Mouse (Mus musculus) lung, embryonic 14.5 days (tissue): ENCODE measurements around the gene Hoxc5. TPM values are rescaled to one million over a fixed set of nuclear protein-coding genes. Genes with fewer than 3 reads are reported as not detected.

Experiments
- ATAC-seq: fragments of 200-750 bp; cut with Nextera tagmentation; 2 replicates; pipeline ENCODE4 v1.8.0; 2017; ENCODE audit warnings: mild to moderate bottlenecking, moderate TSS enrichment, moderate library complexity; ENCODE audit not compliant: insufficient read depth
- DNase-seq: peaks from one replicate; pipeline ENCODE4 v3.0.0-alpha.2; 2015
- H3K27ac ChIP-seq: fragments of 300-500 bp; sonication (generic); 2 replicates; pipeline ENCODE4 v1.5.1; 2014; ENCODE audit warnings: low read depth, mild to moderate bottlenecking, moderate library complexity
- H3K27me3 ChIP-seq: fragments of 300-500 bp; sonication (generic); 2 replicates; pipeline ENCODE4 v1.6.1; 2014; ENCODE audit warnings: low read length, control low read depth; ENCODE audit not compliant: insufficient read depth
- H3K36me3 ChIP-seq: fragments of 300-500 bp; sonication (generic); 2 replicates; pipeline ENCODE4 v1.6.1; 2014; ENCODE audit warnings: control low read depth; ENCODE audit not compliant: insufficient read depth
- H3K4me1 ChIP-seq: fragments of 300-500 bp; sonication (generic); 2 replicates; pipeline ENCODE4 v1.6.1; 2014; ENCODE audit warnings: antibody characterized with exemption, control low read depth; ENCODE audit not compliant: insufficient read depth
- H3K4me2 ChIP-seq: fragments of 300-500 bp; sonication (generic); 2 replicates; pipeline ENCODE4 v1.6.1; 2014; ENCODE audit warnings: mild to moderate bottlenecking
- H3K4me3 ChIP-seq: fragments of 300-500 bp; sonication (generic); 2 replicates; pipeline ENCODE4 v1.5.1; 2014; ENCODE audit warnings: low read depth, low read length
- H3K9ac ChIP-seq: fragments of 300-500 bp; sonication (generic); 2 replicates; pipeline ENCODE4 v1.6.1; 2014
- H3K9me3 ChIP-seq: fragments of 300-500 bp; sonication (generic); 2 replicates; pipeline ENCODE4 v1.6.1; 2016; ENCODE audit warnings: low read depth, low read length, control low read depth
- CTCF ChIP-seq: IDR thresholded peaks from 2 replicates; pipeline ENCODE4 v1.5.1; 2016; ENCODE audit warnings: antibody characterized with exemption, low read depth
- WGBS: fragments of 180-500 bp; shearing (Covaris S2); extraction: QIAGEN DNeasy Blood & Tissue Kit; methylation state at CpG from one replicate; pipeline ENCODE4 v1.1.7; 2014; 5-methylcytosine and 5-hydroxymethylcytosine counted together
- polyA plus RNA-seq: library from polyadenylated mRNA; unstranded; fragments of >200 nt; fragmentation: Nextera tagmentation; extraction: Ambion mirVana; gene quantifications from 2 replicates; pipeline ENCODE4 v1.2.1, GENCODE M21; 2014

Gene Hoxc5
- polyA plus RNA-seq, 1 experiment from 2014 or later = 0.62 TPM

DNA sequence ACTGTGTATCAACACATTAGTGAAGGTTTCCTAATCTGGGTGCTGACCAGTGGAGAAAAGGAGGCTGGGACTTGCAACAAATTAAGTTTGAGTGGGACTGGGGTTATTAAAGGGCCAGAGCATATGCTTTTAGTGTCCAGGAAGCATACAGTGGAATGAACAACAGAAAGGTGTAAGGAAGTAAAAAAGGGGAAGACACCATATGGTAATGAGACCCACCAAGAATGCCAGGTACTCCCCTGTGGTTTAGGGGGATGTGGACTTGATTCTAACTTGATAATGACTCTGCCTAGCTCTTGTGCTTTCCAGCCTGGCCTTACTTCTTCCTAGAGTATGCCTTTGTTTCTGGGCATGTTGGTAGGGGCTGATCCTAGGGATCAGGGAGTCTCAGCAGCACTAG is 86.0 kb downstream of the Hoxc5 start:
- H3K4me1 ChIP-seq = no peaks in the 10 kb centered on the region
- H3K9ac ChIP-seq = no peak overlapping the region
- no peaks in the 10 kb centered on the region for H3K36me3 ChIP-seq
- DNase-seq (no peak), ATAC-seq (no peak)
- peaks cover 28% of the 10 kb centered on the region for H3K27me3 ChIP-seq
- no peak overlapping the region for H3K27ac ChIP-seq
- H3K4me3 ChIP-seq = no peak overlapping the region
- no peak overlapping the region for H3K4me2 ChIP-seq
- TF ChIP-seq CTCF = no peak
- H3K9me3 ChIP-seq = no peaks in the 10 kb centered on the region

DNA sequence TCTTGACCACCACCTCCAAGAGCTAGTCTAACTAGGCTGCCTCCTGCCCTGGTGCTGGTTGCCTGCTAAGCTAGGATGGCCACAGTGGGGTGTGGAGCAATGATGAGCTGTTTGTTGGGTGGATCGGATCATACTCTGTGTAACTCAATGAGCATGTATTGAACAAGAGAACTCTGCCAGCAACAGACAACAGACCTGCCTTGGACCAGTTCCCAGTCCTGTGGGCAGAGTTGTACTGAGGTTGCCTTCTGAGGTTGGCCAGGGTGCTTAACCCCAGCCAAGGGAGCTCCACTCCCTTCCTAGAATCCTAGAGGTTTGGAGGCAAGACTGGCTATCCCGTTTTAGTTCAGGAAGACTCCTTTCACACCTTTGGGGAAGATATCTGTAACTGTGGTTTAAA is 89.2 kb downstream of the Hoxc5 start:
- ATAC-seq (no peak), DNase-seq (no peak)
- Histone ChIP-seq H3K27ac (no peak overlapping the region), H3K4me1 (peaks cover 4% of the 10 kb centered on the region; the same call in 1 of the 2 replicates), H3K27me3 (peaks cover 54% of the 10 kb centered on the region), H3K36me3 (no peaks in the 10 kb centered on the region), H3K4me2 (no peak overlapping the region), H3K9me3 (no peaks in the 10 kb centered on the region), H3K9ac (no peak overlapping the region), H3K4me3 (no peak overlapping the region)
- no peak for TF ChIP-seq CTCF
- WGBS = 50% methylated on average over 2 of the region's 2 CpGs

DNA sequence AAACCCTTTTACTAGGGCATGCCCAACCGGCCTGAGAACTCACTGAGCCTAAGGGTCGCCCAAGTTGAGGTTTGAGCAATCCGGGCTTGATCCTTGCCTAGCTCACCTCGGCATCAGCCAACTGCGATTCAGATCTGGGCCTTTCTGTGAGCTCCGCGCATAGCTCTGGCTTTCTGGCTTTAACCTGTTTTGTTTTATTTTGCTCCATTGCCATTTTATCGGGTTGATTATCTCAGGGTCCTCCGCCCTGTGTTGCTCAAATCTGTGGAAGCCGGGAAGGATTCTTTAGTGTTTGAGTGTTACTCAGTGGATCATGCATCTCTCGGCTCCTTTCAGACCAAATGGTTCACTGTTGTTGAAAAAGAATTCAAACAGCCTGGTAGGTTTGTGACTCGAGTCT is 91.5 kb downstream of the Hoxc5 start:
- H3K27ac ChIP-seq = no peak overlapping the region
- no peak for TF ChIP-seq CTCF
- DNase-seq (no peak), ATAC-seq (no peak)
- H3K4me3 ChIP-seq = no peak overlapping the region
- peaks cover 66% of the 10 kb centered on the region for H3K27me3 ChIP-seq
- H3K36me3 ChIP-seq = no peaks in the 10 kb centered on the region
- no peaks in the 10 kb centered on the region for H3K9me3 ChIP-seq
- no peak overlapping the region for H3K9ac ChIP-seq
- 23% methylated on average over 12 of the region's 12 CpGs for WGBS
- H3K4me2 ChIP-seq = peak overlapping the region; percentile 55
- H3K4me1 ChIP-seq = peaks cover 5% of the 10 kb centered on the region; the same call in 1 of the 2 replicates

DNA sequence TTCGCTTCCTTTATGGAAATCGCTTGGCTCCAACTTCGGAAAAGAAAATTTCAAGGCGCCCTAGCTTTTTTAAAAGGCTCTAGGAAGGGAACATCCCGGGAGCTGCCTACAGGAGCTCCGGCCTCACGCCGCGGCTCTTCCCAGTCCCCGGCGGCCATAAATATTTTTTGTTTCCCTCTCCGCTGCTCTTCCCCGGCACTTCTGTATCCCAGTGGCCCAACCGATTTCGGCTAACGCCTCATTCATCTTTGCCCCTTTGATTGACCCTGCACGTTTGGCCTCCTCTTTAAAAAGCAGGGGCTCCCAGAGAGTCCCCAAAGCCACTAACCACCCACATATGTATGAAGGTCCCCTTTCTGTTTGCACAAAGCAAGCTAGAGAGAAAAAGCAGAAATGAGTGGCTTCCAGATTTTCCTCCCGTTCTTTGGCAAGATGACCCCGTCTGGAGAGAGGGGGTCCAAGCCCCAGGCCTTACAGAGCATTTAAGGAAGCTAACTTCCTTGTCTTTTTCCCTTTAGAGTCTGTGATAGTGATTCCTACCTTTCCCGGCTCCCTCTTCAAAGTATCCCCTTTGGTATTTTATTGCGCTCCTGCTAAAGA is 92.2 kb downstream of the Hoxc5 start:
- Histone ChIP-seq H3K4me2 (peak overlapping the region; percentile 55), H3K4me3 (peak overlapping the region; percentile 19), H3K9me3 (no peaks in the 10 kb centered on the region), H3K27me3 (peaks cover 66% of the 10 kb centered on the region), H3K27ac (peak overlapping the region; percentile 26; the same call in 1 of the 2 replicates), H3K36me3 (no peaks in the 10 kb centered on the region), H3K4me1 (peaks cover 5% of the 10 kb centered on the region; the same call in 1 of the 2 replicates), H3K9ac (peak overlapping the region; percentile 39; the same call in 1 of the 2 replicates)
- no peak for ATAC-seq
- no peak for TF ChIP-seq CTCF
- 8% methylated on average over 21 of the region's 21 CpGs for WGBS
- DNase-seq = peak; percentile 54

DNA sequence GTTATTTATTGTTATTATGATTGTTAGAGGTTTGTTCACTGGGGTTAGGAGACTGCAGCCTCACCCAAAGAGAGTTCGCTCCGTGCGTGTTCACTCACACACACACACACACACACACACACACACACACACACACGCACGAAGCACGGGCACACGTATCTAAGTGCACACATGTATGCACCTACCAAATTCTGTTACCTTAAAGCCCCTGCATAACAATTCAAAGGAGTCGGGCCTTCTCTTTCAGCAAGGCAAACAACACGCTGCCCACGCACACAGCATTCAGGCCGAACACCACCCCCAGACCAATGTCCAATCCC is 92.7 kb downstream of the Hoxc5 start:
- no peak overlapping the region for H3K4me3 ChIP-seq
- H3K4me2 ChIP-seq = peak overlapping the region; percentile 53; the same call in 1 of the 2 replicates
- no peak overlapping the region; the same call in 1 of the 2 replicates for H3K9ac ChIP-seq
- peaks cover 62% of the 10 kb centered on the region for H3K27me3 ChIP-seq
- no peaks in the 10 kb centered on the region for H3K36me3 ChIP-seq
- WGBS = 26% methylated on average over 11 of the region's 11 CpGs
- H3K27ac ChIP-seq = peak overlapping the region; percentile 0; the same call in 1 of the 2 replicates
- no peak for TF ChIP-seq CTCF
- DNase-seq (no peak), ATAC-seq (no peak)
- H3K4me1 ChIP-seq = peaks cover 5% of the 10 kb centered on the region; the same call in 1 of the 2 replicates
- no peaks in the 10 kb centered on the region for H3K9me3 ChIP-seq

DNA sequence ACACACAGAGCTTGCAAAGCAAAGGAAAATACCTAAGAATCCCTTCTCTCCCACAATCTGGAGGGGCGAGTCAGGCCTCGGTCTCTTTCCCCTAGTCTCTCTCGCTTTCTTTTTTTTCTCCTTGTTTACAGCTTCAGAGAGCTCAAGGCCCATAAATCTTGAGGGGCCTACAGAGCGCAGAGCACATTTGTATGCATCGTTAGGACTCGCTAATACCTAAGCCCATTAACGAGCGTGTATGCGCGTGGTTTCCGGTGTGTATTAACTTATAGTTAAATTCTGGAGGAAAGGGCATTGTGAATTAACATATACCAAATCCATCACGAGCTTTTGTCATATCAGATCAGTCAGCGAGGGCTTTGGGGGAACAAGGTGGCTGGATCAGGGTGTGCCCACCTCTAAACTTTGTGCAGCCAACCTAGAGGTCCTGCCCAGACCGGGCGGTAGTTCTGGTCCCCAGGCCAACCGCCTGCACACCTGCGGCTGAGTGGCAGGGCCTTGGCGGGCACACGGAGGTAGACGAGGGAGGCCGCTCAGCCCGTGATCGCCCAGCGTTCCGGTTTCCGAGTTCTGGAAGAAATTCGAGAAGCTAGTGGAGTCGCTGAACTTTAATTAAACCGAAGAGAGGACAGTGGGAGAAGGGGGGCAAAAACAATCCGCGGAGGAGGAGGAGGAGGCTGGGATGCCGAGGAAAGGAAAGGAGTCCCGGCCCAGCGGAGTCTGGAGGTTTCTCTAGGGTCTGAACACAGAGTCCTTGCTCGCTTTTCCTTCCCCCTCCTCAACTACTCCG is 93.3 kb downstream of the Hoxc5 start:
- H3K4me2 ChIP-seq = peak overlapping the region; percentile 53
- DNase-seq (peak; percentile 49), ATAC-seq (peak; percentile 64)
- peak overlapping the region; percentile 0; the same call in 1 of the 2 replicates for H3K27ac ChIP-seq
- H3K4me3 ChIP-seq = peak overlapping the region; percentile 8; the same call in 1 of the 2 replicates
- H3K4me1 ChIP-seq = peaks cover 5% of the 10 kb centered on the region; the same call in 1 of the 2 replicates
- 7% methylated on average over 36 of the region's 36 CpGs for WGBS
- no peaks in the 10 kb centered on the region for H3K9me3 ChIP-seq
- H3K27me3 ChIP-seq = peaks cover 60% of the 10 kb centered on the region
- no peaks in the 10 kb centered on the region for H3K36me3 ChIP-seq
- H3K9ac ChIP-seq = no peak overlapping the region
- no peak for TF ChIP-seq CTCF
